Mouse (Mus musculus) erythroblast, adult 5-6 weeks (primary cell): ENCODE results near the gene Nadk2. TPM values are rescaled to one million over a fixed set of nuclear protein-coding genes. Genes with fewer than 3 reads are reported as not detected.

Source experiments
- ATAC-seq: replicated peaks from 2 replicates; pipeline ENCODE4 v1.8.0; 2016; ENCODE audit warnings: moderate number of reproducible peaks, mild to moderate bottlenecking, moderate TSS enrichment, inconsistent platforms; ENCODE audit not compliant: poor library complexity, low FRiP score, severe bottlenecking
- total RNA-seq, 2 experiments: library from RNA; stranded (forward) in 1 of 2; stranded (reverse) in 1 of 2; fragments of 150-400 nt in 1 of 2; fragments of 200-764, 138-1000 nt in 1 of 2; gene quantifications; 2 replicates each; pipeline versions ENCODE4 v1.2.3 to v1.2.4; 2015 to 2017; ENCODE audit warnings: low replicate concordance in 2 of 2

The Nadk2 gene
- total RNA-seq, 2 experiments from 2014 or later: 320 to 514 TPM

- ATAC-seq: no peak
Measured at GRCm38 (mm10) chr15:9127051-9127791, 56.2 kb downstream of the Nadk2 start.

- no peak for ATAC-seq
Measured at GRCm38 (mm10) chr15:9130772-9131498, 59.9 kb downstream of the Nadk2 start.

DNA sequence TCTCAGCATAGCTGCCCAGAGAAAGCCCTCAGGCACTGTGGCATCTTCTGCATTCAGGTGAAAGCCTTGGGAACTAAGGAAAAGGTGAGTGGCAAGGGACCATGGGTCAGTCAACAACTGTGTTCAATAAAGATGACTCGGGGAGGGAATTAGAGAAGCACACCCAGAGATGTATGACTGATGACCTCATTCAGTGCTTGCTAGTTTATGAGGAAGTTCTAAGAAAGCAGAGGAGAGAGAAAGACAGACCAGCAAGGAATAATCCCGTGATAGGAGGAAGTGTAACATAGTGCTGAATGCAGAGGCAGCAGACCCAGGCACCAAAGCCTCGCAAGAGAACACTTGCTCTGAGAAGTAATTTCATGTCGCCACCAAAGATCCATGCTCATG, 60.4 kb downstream of the Nadk2 start:
- ATAC-seq: no peak

- ATAC-seq: no peak
Measured at GRCm38 (mm10) chr15:9132693-9133443, 61.8 kb downstream of the Nadk2 start.

- no peak for ATAC-seq
Measured at GRCm38 (mm10) chr15:9134891-9135507, 63.9 kb downstream of the Nadk2 start.

GRCm38 (mm10) chr15:9139447-9139846, 68.4 kb downstream of the Nadk2 start:
- 0 out of 2 replicates have a peak, but pooled peaks have one; percentile 9 for ATAC-seq

GRCm38 (mm10) chr15:9140252-9140680, 69.2 kb downstream of the Nadk2 start, which contains the start of gene Lmbrd2:
Lmbrd2 (plus strand) TSS chr15:9140550.
- ATAC-seq: peak; percentile 99

- peak; percentile 59 for ATAC-seq
Measured at GRCm38 (mm10) chr15:9140684-9141171, 69.7 kb downstream of the Nadk2 start.

- ATAC-seq: no peak
Measured at GRCm38 (mm10) chr15:9155325-9155724, 84.3 kb downstream of the Nadk2 start, which contains the start of gene Skp2. Skp2 (minus strand) TSS chr15:9155425.

Other genes starting within 250 kb of the Nadk2 start
- gene Ranbp3l, start 103.3 kb upstream of the Nadk2 start, total RNA-seq (2015; ENCODE audit: low replicate concordance): not detected in 2 replicates
- not detected in 2 replicates for gene Ranbp3l, start 103.3 kb upstream of the Nadk2 start, total RNA-seq (2017; ENCODE audit: low replicate concordance)
- gene Lmbrd2, start 69.3 kb downstream of the Nadk2 start, total RNA-seq (2015; ENCODE audit: low replicate concordance): 9.4 and 14.6 TPM in 2 replicates
- gene Lmbrd2, start 69.3 kb downstream of the Nadk2 start, total RNA-seq (2017; ENCODE audit: low replicate concordance): 3.2 and 3.6 TPM in 2 replicates
- 10.2 and 12.5 TPM in 2 replicates for gene Skp2, start 84.2 kb downstream of the Nadk2 start, total RNA-seq (2015; ENCODE audit: low replicate concordance)
- gene Skp2, start 84.2 kb downstream of the Nadk2 start, total RNA-seq (2017; ENCODE audit: low replicate concordance): 9.6 and 12.3 TPM in 2 replicates
- gene Ugt3a1, start 205.6 kb downstream of the Nadk2 start, total RNA-seq (2015; ENCODE audit: low replicate concordance): not detected in 2 replicates
- gene Ugt3a1, start 205.6 kb downstream of the Nadk2 start, total RNA-seq (2017; ENCODE audit: low replicate concordance): not detected in 2 replicates